Mouse (Mus musculus): ENCODE measurements around the gene Bbof1.

The Bbof1 gene

GRCm38 (mm10) chr12:84400068-84400467, 8.8 kb upstream of the Bbof1 start:
- DNase-seq (ENCODE audit: low spot score in 2 of 2) = no peak

- DNase-seq (ENCODE audit: low spot score in 2 of 2) = no peak
These were observed 8.2 kb upstream of the Bbof1 start for GRCm38 (mm10) chr12:84400653-84401052.

- DNase-seq (ENCODE audit: low spot score in 2 of 2) = no peak
These were observed 5.9 kb upstream of the Bbof1 start for GRCm38 (mm10) chr12:84402923-84403322.

- DNase-seq (ENCODE audit: low spot score in 2 of 2) = no peak
These were observed 4.3 kb upstream of the Bbof1 start for GRCm38 (mm10) chr12:84404541-84404940.

GRCm38 (mm10) chr12:84407259-84407658, 1.6 kb upstream of the Bbof1 start:
- no peak for DNase-seq (ENCODE audit: low spot score in 2 of 2)

DNA sequence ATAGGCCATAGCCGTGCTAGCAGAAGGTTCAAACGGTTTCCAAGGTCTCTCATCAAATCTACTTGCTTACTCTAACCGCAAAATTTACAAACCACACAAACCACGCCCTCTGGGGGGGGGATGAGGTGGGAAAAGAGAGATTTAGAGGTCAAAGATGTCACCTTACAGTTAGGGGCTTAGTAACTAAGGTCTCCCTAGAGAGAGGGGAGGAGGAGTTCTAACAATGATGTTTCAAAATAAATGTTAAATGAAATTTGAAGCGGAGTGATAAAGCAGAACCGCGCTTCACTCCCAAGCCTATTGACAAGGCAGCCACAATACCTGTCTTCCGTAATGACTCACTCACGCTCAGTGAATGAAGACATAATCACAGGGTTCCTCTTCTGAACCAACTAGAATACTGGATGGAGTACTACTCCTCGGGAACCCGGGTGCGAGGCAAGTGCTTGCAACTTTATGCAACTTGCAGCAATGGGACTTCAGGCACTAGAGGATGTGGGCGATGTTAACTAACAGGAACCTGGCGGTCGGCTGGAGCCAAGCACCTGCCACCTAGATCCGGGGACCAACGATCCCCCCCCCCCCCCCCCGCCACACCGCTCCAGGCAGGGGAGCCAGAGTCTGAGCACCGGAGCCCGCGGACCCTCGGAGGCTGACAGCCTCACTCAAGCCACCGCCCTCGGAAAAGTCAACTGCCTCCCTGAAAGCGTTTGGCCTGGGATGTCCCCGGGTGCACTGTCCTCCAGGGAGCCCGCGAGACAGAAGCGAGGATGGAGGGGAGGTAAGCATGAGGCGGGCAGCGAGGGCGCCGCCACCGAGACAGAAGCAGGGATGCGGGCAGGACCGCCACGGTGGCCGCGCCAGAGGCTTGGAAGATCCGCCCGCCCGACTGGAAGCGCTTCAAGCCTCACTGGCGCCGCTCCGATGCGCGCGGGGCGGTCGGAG, 725 bp upstream of the Bbof1 start:
- DNase-seq (ENCODE audit: low spot score in 2 of 2) = peak in 1 of 2 experiments; percentile 6

DNA sequence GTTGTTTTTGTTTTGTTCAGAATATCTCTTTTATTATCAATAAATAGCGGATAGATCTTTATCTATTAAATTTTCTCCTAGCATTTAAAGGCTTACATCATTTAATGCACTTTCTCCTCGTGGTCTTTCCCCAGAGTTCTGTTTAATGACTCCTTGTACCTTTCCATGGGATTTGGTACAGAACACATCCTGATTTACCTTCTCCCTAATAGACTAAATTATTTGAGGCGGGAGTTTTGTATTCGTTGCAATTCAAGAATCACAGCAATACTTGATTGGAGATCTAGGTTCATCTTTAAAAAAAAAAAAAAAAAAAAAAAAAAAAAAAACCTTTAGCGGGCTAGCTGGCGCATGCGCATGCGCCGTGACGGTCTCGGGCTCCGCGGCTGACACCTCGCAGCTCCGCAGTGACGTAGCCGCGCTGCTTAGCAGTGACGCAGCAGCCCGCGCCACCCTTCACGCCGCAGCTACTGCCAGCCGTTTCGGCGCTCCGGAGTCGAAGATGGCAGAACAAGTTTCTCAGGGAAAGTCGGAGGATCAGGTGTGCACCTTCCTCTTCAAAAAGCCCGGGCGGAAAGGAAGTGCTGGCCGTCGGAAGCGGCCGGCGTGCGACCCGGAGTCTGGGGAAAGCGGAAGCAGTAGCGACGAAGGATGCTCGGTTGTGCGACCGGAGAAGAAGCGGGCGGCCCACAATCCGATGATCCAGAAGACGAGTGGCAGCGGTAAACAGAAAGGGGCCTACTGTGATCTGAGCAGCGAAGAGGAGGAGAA, 8.1 kb downstream of the Bbof1 start, which contains the start of gene Rnf113a2:
Gene Rnf113a2 (plus strand): TSS at position 363 of the 771 bp plus-strand sequence.
- DNase-seq (ENCODE audit: low spot score in 2 of 2) = peak; percentile 74 to 81

- no peak for DNase-seq (ENCODE audit: low spot score in 2 of 2)
These were observed 8.7 kb downstream of the Bbof1 start for GRCm38 (mm10) chr12:84417605-84417922.

DNA sequence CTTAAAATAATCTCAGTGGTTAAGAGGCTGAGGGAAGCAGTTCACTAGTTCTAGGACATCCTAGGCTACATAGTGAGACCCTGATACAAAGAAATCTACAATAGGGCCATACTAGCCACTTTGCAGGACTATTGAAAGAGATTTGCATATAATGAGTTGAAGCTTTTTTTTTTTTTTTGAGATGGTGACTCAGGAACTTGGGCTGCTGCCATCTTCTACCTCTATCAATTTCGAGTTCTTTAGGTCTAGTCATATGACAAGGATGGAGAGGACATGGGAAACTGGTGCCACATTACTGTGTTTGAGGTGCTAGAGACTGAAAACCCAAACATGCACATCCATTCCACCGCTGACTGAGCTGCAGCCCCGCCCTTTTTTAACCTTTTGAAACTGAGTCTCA, 15.1 kb downstream of the Bbof1 start:
- no peak for DNase-seq (ENCODE audit: low spot score in 2 of 2)

- no peak for DNase-seq (ENCODE audit: low spot score in 2 of 2)
These were observed 21.0 kb downstream of the Bbof1 start for GRCm38 (mm10) chr12:84429825-84430224.

- DNase-seq (ENCODE audit: low spot score in 2 of 2) = no peak
These were observed 29.8 kb downstream of the Bbof1 start for GRCm38 (mm10) chr12:84438697-84439096.

DNA sequence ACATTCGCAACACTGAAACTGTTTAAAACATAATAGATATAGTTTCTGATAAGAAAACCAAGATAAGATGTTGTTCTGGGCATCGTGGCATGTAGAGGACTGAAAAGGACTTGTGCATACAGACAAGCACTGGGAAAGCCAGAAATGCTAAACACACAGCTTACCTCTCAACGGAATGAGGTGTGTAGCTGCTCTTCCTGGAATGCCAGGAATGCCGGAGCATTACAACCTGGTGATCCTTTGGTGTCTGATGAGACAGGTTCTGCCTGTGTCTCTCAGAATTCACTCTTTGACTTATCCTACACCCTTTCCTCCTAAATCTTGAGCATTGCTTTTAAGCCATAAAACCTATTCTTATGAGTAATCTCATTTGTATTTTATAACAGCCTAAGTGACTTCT, 33.7 kb downstream of the Bbof1 start:
- DNase-seq (ENCODE audit: low spot score in 2 of 2) = no peak

DNA sequence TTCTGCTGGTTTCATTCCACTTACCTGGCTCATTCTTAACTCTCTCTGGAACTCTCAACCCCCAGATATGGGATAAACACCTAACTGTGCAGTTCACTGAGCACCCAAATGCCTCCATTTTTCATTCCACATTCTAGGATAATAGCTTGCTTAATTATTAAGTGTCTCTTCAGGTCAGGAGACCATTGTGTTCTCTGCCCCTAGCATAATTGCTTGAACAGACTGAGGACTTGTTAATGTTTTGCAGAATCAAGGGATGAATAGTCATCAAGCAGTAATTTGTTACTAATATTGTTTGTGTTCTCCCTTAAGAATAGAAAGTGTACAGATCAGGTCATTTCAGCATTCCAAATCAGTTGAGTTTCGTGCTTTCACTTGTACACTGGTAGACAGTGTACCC, 38.5 kb downstream of the Bbof1 start:
- no peak for DNase-seq (ENCODE audit: low spot score in 2 of 2)

DNA sequence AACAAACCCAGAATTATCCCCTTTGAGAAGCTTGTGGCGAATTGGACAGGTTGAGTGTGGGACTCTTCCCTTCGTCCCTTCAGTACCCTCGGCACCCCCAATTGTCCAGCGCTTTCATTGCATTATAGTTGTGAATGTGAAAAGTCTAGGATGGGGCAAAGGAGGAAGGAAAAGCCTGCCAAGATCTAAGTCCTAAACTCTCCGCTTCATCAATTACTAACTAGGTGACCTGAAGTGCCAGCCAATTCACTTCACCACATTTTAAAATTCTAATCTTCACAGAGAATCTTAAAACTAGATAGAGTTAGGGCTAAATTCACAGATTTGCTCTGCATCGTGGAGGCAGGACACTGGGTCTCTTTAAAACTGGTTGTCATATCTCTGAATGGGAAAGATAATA, 39.3 kb downstream of the Bbof1 start:
- DNase-seq (ENCODE audit: low spot score in 2 of 2) = no peak

GRCm38 (mm10) chr12:84449887-84450286, 41.0 kb downstream of the Bbof1 start:
- DNase-seq (ENCODE audit: low spot score in 2 of 2) = peak in 1 of 2 experiments; percentile 3

DNA sequence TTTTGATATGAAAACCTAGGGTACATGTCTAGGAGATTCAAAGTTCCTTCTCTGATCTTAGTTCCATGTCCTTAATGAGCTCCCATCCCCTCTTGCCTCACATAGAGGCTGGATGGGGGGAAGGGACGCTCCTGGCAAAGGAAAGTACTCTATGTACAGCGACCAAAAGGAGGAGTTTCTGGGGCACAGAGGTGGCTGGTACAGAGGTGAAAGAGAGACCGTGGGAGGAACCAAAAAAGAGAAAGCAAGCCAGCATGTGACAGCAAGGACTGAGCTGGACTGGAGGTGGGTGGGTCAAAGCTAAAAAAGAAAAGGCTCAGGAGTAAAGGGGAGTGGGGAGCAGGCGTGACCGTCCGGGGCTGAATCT, 41.5 kb downstream of the Bbof1 start:
- no peak for DNase-seq (ENCODE audit: low spot score in 2 of 2)

DNA sequence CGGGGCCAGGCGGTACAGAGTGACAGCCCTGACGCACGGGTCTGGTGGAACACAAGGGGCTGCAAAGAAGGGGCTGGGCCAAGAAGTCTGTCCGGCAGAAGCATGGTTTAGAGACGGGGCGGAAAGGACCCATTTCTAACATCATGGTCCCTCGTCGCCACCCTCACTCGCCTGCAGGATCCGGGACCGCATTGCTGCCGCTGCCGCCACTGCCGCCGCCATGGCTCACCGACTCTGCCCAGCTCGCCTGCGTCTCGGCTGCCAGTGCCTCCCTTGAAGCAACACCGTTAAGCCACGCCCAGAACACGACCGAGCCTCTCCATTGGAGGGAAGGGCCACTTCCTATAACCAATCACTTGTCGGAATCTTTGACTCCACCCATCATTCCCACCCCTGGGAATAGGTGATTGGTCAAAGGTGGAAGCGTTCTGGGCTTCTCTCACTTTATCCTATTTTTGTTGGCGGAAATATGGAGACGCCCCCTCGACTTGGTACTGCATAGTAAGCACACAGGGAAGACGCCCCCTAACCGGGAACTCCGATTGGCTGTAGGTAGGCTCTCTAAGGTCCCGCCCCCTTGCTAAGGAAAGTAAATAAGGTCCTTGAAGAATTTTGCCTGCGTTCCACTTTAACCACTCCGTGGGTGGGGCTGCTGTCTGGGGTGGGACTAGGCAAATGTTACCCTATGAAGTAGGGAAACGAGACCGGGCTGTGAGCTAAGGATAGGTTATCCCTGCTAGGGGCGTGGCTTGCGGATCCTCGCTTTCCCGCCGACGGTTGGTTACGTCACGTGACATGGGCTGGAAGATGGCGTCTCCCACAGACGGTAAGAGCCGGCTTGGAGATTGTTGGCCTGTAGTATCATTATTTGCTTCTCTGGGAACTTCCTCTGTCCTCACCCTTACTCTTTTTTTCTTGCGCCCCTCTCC, 42.1 kb downstream of the Bbof1 start, which contains the start of the genes Aldh6a1 and Lin52:
Gene Aldh6a1 (minus strand): TSS at position 287 of the 929 bp plus-strand sequence.
Gene Lin52 (plus strand): TSS at position 705 of the 929 bp plus-strand sequence.
- peak; percentile 100 for DNase-seq (ENCODE audit: low spot score in 2 of 2)

GRCm38 (mm10) chr12:84451801-84452200, 42.9 kb downstream of the Bbof1 start:
- no peak for DNase-seq (ENCODE audit: low spot score in 2 of 2)

DNA sequence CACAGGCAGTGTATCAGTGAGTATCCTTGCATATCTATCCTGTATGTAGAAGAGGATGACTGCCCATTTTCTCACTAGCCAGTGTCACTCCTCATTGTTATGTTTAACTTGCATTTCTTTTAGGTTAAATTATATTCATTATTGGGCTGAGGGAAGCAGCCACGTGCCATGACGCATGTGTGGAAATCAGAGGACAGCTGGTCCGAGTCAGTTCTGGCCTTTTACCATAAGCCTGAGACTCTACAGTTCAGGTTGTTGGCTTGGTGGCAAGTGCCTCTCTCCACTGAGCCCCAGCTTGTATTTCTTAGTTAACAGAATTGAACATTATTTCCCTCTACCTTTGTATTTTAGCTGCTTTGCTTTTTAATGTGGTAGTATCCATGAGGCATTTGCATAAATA, 48.0 kb downstream of the Bbof1 start:
- no peak for DNase-seq (ENCODE audit: low spot score in 2 of 2)

DNA sequence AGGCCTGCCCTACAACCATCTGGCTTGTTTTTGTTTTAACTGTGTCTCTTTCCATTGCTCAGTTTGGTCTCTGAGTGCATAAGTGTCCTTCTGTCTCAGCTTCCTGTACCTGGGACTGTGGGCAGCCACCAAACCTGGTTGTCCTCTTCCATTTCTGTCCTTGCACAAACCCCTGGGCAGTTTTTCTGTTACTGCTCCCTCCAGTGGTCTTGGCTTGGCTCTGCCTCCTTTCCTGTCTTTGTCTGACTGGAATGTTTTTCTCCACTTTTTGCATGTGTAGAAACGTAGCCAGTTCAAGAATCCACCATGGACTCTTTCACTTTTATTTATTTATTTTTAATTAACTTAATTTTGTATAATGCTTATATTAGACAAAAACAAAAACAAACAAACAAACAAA, 51.0 kb downstream of the Bbof1 start:
- no peak for DNase-seq (ENCODE audit: low spot score in 2 of 2)

- no peak for DNase-seq (ENCODE audit: low spot score in 2 of 2)
These were observed 52.5 kb downstream of the Bbof1 start for GRCm38 (mm10) chr12:84461416-84461815.

DNA sequence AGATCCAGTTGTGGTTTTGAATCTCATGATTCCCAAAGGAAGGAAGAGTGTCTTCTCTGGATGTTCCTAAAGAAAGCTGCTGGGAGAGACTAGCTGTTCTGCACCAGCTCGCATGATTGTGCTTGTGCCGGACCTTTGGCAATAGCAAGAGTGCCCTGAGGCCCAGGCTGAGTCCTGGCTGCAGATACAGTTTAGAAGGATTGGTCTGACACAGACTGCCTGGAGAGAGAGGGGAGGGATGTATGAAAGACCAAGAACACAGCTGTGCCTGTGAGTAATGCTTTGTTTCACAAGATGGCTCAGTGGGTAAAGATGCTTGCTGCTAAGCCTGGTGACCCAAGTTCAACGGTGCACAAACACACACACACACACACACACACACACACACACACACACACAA, 54.0 kb downstream of the Bbof1 start:
- DNase-seq (ENCODE audit: low spot score in 2 of 2) = no peak

Data from heart, adult 9 months (tissue).